Mouse (Mus musculus) neutrophil, adult 83 days (primary cell): Measurements from ENCODE around the gene Ppp4r2. TPM values are rescaled to one million over a fixed set of nuclear protein-coding genes. Genes with fewer than 3 reads are reported as not detected.

ENCODE experiments used
- total RNA-seq, 2 experiments: library from RNA; stranded (reverse); gene quantifications; one replicate each; pipeline ENCODE4 v1.2.4; 2023

Ppp4r2 gene
- total RNA-seq = 10 to 100 TPM; 49.9 to 60.4 TPM

DNA sequence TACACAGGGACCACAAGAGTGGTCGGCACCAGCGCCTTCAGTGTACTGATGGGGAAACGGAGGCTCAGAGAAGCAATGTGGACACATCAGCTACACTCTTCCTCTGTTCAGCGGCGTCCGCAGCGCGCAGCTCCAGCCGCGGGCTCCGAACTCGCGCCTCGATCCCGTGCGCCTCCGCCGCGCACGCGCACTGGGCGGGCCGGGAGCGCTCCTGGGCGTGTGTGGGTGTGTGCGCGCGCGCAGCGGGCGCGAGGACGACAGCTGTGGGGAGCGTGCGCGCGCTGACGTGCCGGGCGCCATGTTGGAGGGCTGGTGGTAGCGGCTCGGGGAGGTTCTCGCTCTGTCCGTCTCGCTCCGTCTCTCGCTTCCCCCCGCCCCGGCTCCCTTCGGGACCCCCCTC lies at the start of gene Ppp4r2:
Gene Ppp4r2, plus strand, starts transcription at position 268 of the 400 bp plus-strand sequence.

Other genes with a start within 250 kb of the Ppp4r2 start
- gene Shq1, start 162.5 kb upstream of the Ppp4r2 start, total RNA-seq = 1 to 10 TPM; 3.5 to 4.8 TPM
- under 1 TPM; 0.24 to 0.33 TPM for gene Gxylt2, start 128.9 kb upstream of the Ppp4r2 start, total RNA-seq